Comparison of ENCODE assay signal across 8 mouse cellular contexts in genomic region chr3:96220765-96221639, GRCm38 (mm10). TPM values are rescaled to one million over a fixed set of nuclear protein-coding genes. Genes with fewer than 3 reads are reported as not detected.
DNase-seq lines count a peak whose midpoint lies in the region; ATAC-seq and TF ChIP-seq lines count a peak whose summit lies in the region.

Gene Hist2h2ac (minus strand): TSS chr3:96220880.
Gene Hist2h2be (plus strand): TSS chr3:96221119.

- peak; percentile 94 for TF ChIP-seq POLR2A in embryonic fibroblast, embryonic 13.5 days (IDR thresholded peaks at IDR 0.05; ENCODE audit: low read depth, low read length)
- TF ChIP-seq POLR2A in spleen, adult 2 months (IDR thresholded peaks at IDR 0.05; ENCODE audit: low read depth, low read length) = peak; percentile 94

- under 1% methylated on average over 43 of the region's 43 CpGs for WGBS in limb, embryonic 13.5 days
- under 1% methylated on average over 43 of the region's 43 CpGs for WGBS in midbrain, embryonic 15.5 days
- under 1% methylated on average over 43 of the region's 43 CpGs for WGBS in spleen, adult 2 months

- TF ChIP-seq CTCF in embryonic fibroblast, embryonic 13.5 days (IDR thresholded peaks at IDR 0.05; ENCODE audit: borderline replicate concordance, insufficient read depth, low read length) = no peak
- TF ChIP-seq CTCF in spleen, adult 2 months (IDR thresholded peaks at IDR 0.05; ENCODE audit: extremely low read depth, insufficient read depth, insufficient read length, insufficient replicate concordance) = no peak

- H3K9me3 ChIP-seq in limb, embryonic 13.5 days = no peaks in the 10 kb centered on the region
- H3K9me3 ChIP-seq in midbrain, embryonic 15.5 days = no peaks in the 10 kb centered on the region

- H3K4me1 ChIP-seq in embryonic fibroblast, embryonic 13.5 days (ENCODE audit: control insufficient read depth, insufficient read depth, low read length) = peaks cover 5% of the 10 kb centered on the region
- peaks cover 28% of the 10 kb centered on the region for H3K4me1 ChIP-seq in limb, embryonic 13.5 days
- H3K4me1 ChIP-seq in midbrain, embryonic 15.5 days = peaks cover 23% of the 10 kb centered on the region
- H3K4me1 ChIP-seq in spleen, adult 2 months (ENCODE audit: control insufficient read depth, insufficient read depth, insufficient read length) = peaks cover 9% of the 10 kb centered on the region

- peak within 1 kb of the TSS; percentile 92 for H3K9ac ChIP-seq in limb, embryonic 13.5 days
- peak within 1 kb of the TSS; percentile 87 for H3K9ac ChIP-seq in midbrain, embryonic 15.5 days

- H3K4me2 ChIP-seq in limb, embryonic 13.5 days (replicated peaks) = peak within 1 kb of the TSS; percentile 79
- peak within 1 kb of the TSS; percentile 93 for H3K4me2 ChIP-seq in midbrain, embryonic 15.5 days

- H3K4me3 ChIP-seq in embryonic fibroblast, embryonic 13.5 days (ENCODE audit: insufficient read depth, low read length) = peak within 1 kb of the TSS; percentile 74
- peak within 1 kb of the TSS; percentile 63 for H3K4me3 ChIP-seq in limb, embryonic 13.5 days
- peak within 1 kb of the TSS; percentile 74 for H3K4me3 ChIP-seq in midbrain, embryonic 15.5 days
- peak within 1 kb of the TSS; percentile 85 for H3K4me3 ChIP-seq in spleen, adult 2 months (ENCODE audit: extremely low read depth, insufficient read depth, insufficient read length)

- H3K36me3 ChIP-seq in limb, embryonic 13.5 days = no peaks in the 10 kb centered on the region
- H3K36me3 ChIP-seq in midbrain, embryonic 15.5 days (replicated peaks) = no peaks in the 10 kb centered on the region
- H3K36me3 ChIP-seq in spleen, adult 2 months (ENCODE audit: control insufficient read depth, insufficient read depth, low read length) = no peaks in the 10 kb centered on the region

- H3K27ac ChIP-seq in embryonic fibroblast, embryonic 13.5 days (ENCODE audit: insufficient read depth, low read length) = peak within 1 kb of the TSS; percentile 97
- peak within 1 kb of the TSS; percentile 99 for H3K27ac ChIP-seq in limb, embryonic 13.5 days
- peak within 1 kb of the TSS; percentile 98 for H3K27ac ChIP-seq in midbrain, embryonic 15.5 days
- H3K27ac ChIP-seq in spleen, adult 2 months (ENCODE audit: insufficient read depth, low read length) = peak within 1 kb of the TSS; percentile 100

- peak; percentile 90 for ATAC-seq in limb, embryonic 13.5 days (ENCODE audit: low FRiP score, low read depth)
- peak; percentile 79 for ATAC-seq in midbrain, embryonic 15.5 days (replicated peaks)

- no peaks in the 10 kb centered on the region for H3K27me3 ChIP-seq in limb, embryonic 13.5 days
- H3K27me3 ChIP-seq in midbrain, embryonic 15.5 days (replicated peaks) = no peaks in the 10 kb centered on the region
- no peaks in the 10 kb centered on the region for H3K27me3 ChIP-seq in spleen, adult 2 months (ENCODE audit: control insufficient read depth, insufficient read depth, low read length)

- peak; percentile 86 to 89 for DNase-seq in B cell, adult 2 months
- peak; percentile 99 for DNase-seq in brain, adult 2 months (ENCODE audit: low read depth, low spot score)
- peak; percentile 96 to 97 for DNase-seq in heart, adult 9 months (ENCODE audit: low spot score in 2 of 2)
- DNase-seq in kidney, adult 9 months = peak; percentile 97
- peak; percentile 82 to 94 for DNase-seq in spleen, adult 2 months (ENCODE audit: low read depth in 1 of 2, low spot score in 2 of 2)

RNA-seq across cellular contexts. Expression of gene Hist2h2ac, which starts in this region (rescaled TPM):
- polyA plus RNA-seq in embryonic fibroblast, embryonic 13.5 days (2011; ENCODE audit: insufficient read length, low read depth, missing spikeins) = 4.4 and 5.3 TPM in 2 replicates
- 11.1 and 12.0 TPM in 2 replicates for polyA plus RNA-seq in limb, embryonic 13.5 days (2015; fragmentation: Nextera tagmentation; extraction: Ambion mirVana)
- polyA plus RNA-seq in midbrain, embryonic 15.5 days (2015; fragmentation: Nextera tagmentation; extraction: Ambion mirVana) = 1.8 and 2.2 TPM in 2 replicates
- polyA plus RNA-seq in spleen, adult 2 months (2012; rRNA removed) = 31.1 and 44.3 TPM in 2 replicates

RNA-seq across cellular contexts. Expression of gene Hist2h2be, which starts in this region (rescaled TPM):
- polyA plus RNA-seq in embryonic fibroblast, embryonic 13.5 days (2011; ENCODE audit: insufficient read length, low read depth, missing spikeins) = 1.1 and 1.2 TPM in 2 replicates
- polyA plus RNA-seq in limb, embryonic 13.5 days (2015; fragmentation: Nextera tagmentation; extraction: Ambion mirVana) = 6.7 and 7.2 TPM in 2 replicates
- 5.1 and 5.4 TPM in 2 replicates for polyA plus RNA-seq in midbrain, embryonic 15.5 days (2015; fragmentation: Nextera tagmentation; extraction: Ambion mirVana)
- polyA plus RNA-seq in spleen, adult 2 months (2012; rRNA removed) = 3.3 and 4.2 TPM in 2 replicates

Comparison
In these comparisons a context has a peak if more than half of its experiments do, and no peak if none do; other contexts are left out.
1. Peak in every context shown above with its lines: DNase-seq, ATAC-seq, H3K4me3 ChIP-seq and H3K27ac ChIP-seq.